Mouse (Mus musculus) myocyte (in vitro differentiated cells): ENCODE data around the gene Hist1h2br.

Experiments used
- E2F4 ChIP-seq: IDR thresholded peaks from one replicate; pipeline ENCODE4 v1.6.1; 2011; ENCODE audit warnings: mild to moderate bottlenecking, control low read depth, moderate library complexity; ENCODE audit not compliant: insufficient read depth
- MAX ChIP-seq: IDR thresholded peaks from one replicate; pipeline ENCODE4 v1.6.1; 2011; ENCODE audit warnings: low read depth, mild to moderate bottlenecking, control low read depth
- MYOD1 ChIP-seq, 3 experiments: IDR thresholded peaks; one replicate each; pipeline ENCODE4 v1.6.1; 2011; ENCODE audit warnings: control low read depth in 2 of 3, low read depth in 2 of 3, mild to moderate bottlenecking in 2 of 3, moderate library complexity in 1 of 3; ENCODE audit not compliant: insufficient read length in 2 of 3, control insufficient read depth in 1 of 3
- MYOG ChIP-seq, 3 experiments: IDR thresholded peaks; one replicate each; pipeline ENCODE4 v1.6.1; 2011; ENCODE audit warnings: control low read depth in 2 of 3, low read depth in 2 of 3, mild to moderate bottlenecking in 2 of 3; ENCODE audit not compliant: insufficient read length in 2 of 3, control insufficient read depth in 1 of 3, insufficient read depth in 1 of 3
- POLR2A ChIP-seq: IDR thresholded peaks from one replicate; pipeline ENCODE4 v1.6.1; 2011; ENCODE audit warnings: low read depth, mild to moderate bottlenecking, control low read depth, moderate library complexity; ENCODE audit not compliant: insufficient read length
- POLR2AphosphoS2 ChIP-seq: IDR thresholded peaks from one replicate; pipeline ENCODE4 v1.6.1; 2011; ENCODE audit warnings: low read depth, control low read depth; ENCODE audit not compliant: insufficient read length
- REST ChIP-seq: IDR thresholded peaks from one replicate; pipeline ENCODE4 v1.6.1; 2011; ENCODE audit warnings: mild to moderate bottlenecking, control low read depth, moderate library complexity; ENCODE audit not compliant: insufficient read depth, insufficient read length
- SRF ChIP-seq: IDR thresholded peaks from one replicate; pipeline ENCODE4 v1.6.1; 2011; ENCODE audit warnings: low read depth; ENCODE audit not compliant: control insufficient read depth, insufficient read length
- TCF3 ChIP-seq: IDR thresholded peaks from one replicate; pipeline ENCODE4 v1.6.1; 2011; ENCODE audit warnings: low read depth, control low read depth; ENCODE audit not compliant: insufficient read length
- USF1 ChIP-seq: IDR thresholded peaks from one replicate; pipeline ENCODE4 v1.6.1; 2011; ENCODE audit warnings: low read depth, mild to moderate bottlenecking, control low read depth, moderate library complexity

DNA sequence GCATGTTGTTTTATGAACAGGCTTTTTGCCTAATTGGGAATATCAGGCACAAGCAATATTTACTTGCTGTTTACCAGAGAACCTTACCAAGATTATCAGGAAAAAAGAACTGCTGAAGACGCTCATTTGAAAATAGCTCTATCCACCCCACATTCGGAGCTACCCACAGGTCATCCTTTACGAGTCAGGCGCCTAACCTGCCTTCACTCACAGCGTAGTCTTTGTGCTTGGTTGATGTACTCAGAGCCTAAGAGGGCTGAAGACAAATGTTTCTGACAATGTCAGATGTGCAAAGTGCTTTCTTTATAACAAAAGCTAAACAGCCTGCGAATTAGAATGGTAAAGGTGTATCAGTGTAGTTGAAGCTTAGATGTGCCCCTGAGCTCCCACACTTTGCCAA lies 49.2 kb upstream of the Hist1h2br start:
- no peak for TF ChIP-seq POLR2A
- TF ChIP-seq MYOG (IDR thresholded peaks at IDR 0.05; ENCODE audit: control insufficient read depth in 1 of 3, insufficient read depth in 1 of 3, insufficient read length in 2 of 3, low read depth in 2 of 3): no peak
- no peak for TF ChIP-seq MAX
- no peak for TF ChIP-seq E2F4
- TF ChIP-seq TCF3: no peak
- no peak for TF ChIP-seq USF1
- no peak for TF ChIP-seq POLR2AphosphoS2
- no peak for TF ChIP-seq SRF
- no peak for TF ChIP-seq MYOD1 (IDR thresholded peaks at IDR 0.05; ENCODE audit: control insufficient read depth in 1 of 3, insufficient read length in 2 of 3, low read depth in 2 of 3)
- no peak for TF ChIP-seq REST
